Mouse (Mus musculus): ENCODE results near the gene Crlf3.

The Crlf3 gene

GRCm38 (mm10) chr11:80080826-80081728, at the start of gene Crlf3:
Gene Crlf3 (minus strand): TSS chr11:80080991.
- in situ Hi-C loops (cut with MboI, MseI), result loop anchor here in 1 of 2 experiments (10.0 kb wide), 1 partner anchor 1546 kb away; the partner anchor contains the start of genes Ift20 and Tnfaip1

- in situ Hi-C loops (cut with MboI, MseI), result no loop called here
Observed at GRCm38 (mm10) chr11:80116411-80116810, 35.6 kb upstream of the Crlf3 start.

GRCm38 (mm10) chr11:80104407-80104806, 23.6 kb upstream of the Crlf3 start:
- in situ Hi-C loops (cut with MboI, MseI), result no loop called here

GRCm38 (mm10) chr11:80101298-80101697, 20.5 kb upstream of the Crlf3 start:
- in situ Hi-C loops (cut with MboI, MseI), result no loop called here

- in situ Hi-C loops (cut with MboI, MseI), result no loop called here
Observed at GRCm38 (mm10) chr11:80098444-80099056, 17.8 kb upstream of the Crlf3 start.

- in situ Hi-C loops (cut with MboI, MseI), result no loop called here
Observed at GRCm38 (mm10) chr11:80090555-80091164, 9.9 kb upstream of the Crlf3 start.

GRCm38 (mm10) chr11:80089817-80090214, 9.0 kb upstream of the Crlf3 start:
- in situ Hi-C loops (cut with MboI, MseI), result loop anchor here in 1 of 2 experiments (10.0 kb wide), 1 partner anchor 1555 kb away; the partner anchor contains the start of genes Ift20 and Tnfaip1

- in situ Hi-C loops (cut with MboI, MseI), result loop anchor here in 1 of 2 experiments (10.0 kb wide), 1 partner anchor 1554 kb away; the partner anchor contains the start of genes Ift20 and Tnfaip1
Observed at GRCm38 (mm10) chr11:80088917-80089816, 8.4 kb upstream of the Crlf3 start, which contains the start of gene Atad5. Gene Atad5 (plus strand): TSS chr11:80089400.

GRCm38 (mm10) chr11:80086844-80087243, 6.1 kb upstream of the Crlf3 start:
- in situ Hi-C loops (cut with MboI, MseI), result loop anchor here in 1 of 2 experiments (10.0 kb wide), 1 partner anchor 1552 kb away; the partner anchor contains the start of genes Ift20 and Tnfaip1

- in situ Hi-C loops (cut with MboI, MseI), result loop anchor here in 1 of 2 experiments (10.0 kb wide), 1 partner anchor 1551 kb away; the partner anchor contains the start of genes Ift20 and Tnfaip1
Observed at GRCm38 (mm10) chr11:80085356-80086055, 4.7 kb upstream of the Crlf3 start.

- in situ Hi-C loops (cut with MboI, MseI), result loop anchor here in 1 of 2 experiments (10.0 kb wide), 1 partner anchor 1547 kb away; the partner anchor contains the start of genes Ift20 and Tnfaip1
Observed at GRCm38 (mm10) chr11:80081786-80082319, 1.1 kb upstream of the Crlf3 start.

GRCm38 (mm10) chr11:80080381-80080825, 388 bp downstream of the Crlf3 start:
- in situ Hi-C loops (cut with MboI, MseI), result loop anchor here in 1 of 2 experiments (10.0 kb wide), 1 partner anchor 1546 kb away; the partner anchor contains the start of genes Ift20 and Tnfaip1

- in situ Hi-C loops (cut with MboI, MseI), result loop anchor here in 1 of 2 experiments (10.0 kb wide), 1 partner anchor 1545 kb away; the partner anchor contains the start of genes Ift20 and Tnfaip1
Observed at GRCm38 (mm10) chr11:80079751-80080150, 1.0 kb downstream of the Crlf3 start.

GRCm38 (mm10) chr11:80078831-80079230, 2.0 kb downstream of the Crlf3 start:
- in situ Hi-C loops (cut with MboI, MseI), result no loop called here

- in situ Hi-C loops (cut with MboI, MseI), result no loop called here
Observed at GRCm38 (mm10) chr11:80077784-80078545, 2.8 kb downstream of the Crlf3 start.

- in situ Hi-C loops (cut with MboI, MseI), result no loop called here
Observed at GRCm38 (mm10) chr11:80075608-80076277, 5.0 kb downstream of the Crlf3 start.

GRCm38 (mm10) chr11:80072365-80072764, 8.4 kb downstream of the Crlf3 start:
- in situ Hi-C loops (cut with MboI, MseI), result no loop called here

GRCm38 (mm10) chr11:80071039-80071438, 9.8 kb downstream of the Crlf3 start:
- in situ Hi-C loops (cut with MboI, MseI), result no loop called here

All from T-helper 17 cell (primary cell).